Mouse (Mus musculus) cortical plate, adult 2 months (tissue): Measurements from ENCODE around the gene Ninj2.

Experiments
- CTCF ChIP-seq: fragments of 200-500 bp; IDR thresholded peaks from 2 replicates; pipeline ENCODE4 v1.5.1; 2011; ENCODE audit warnings: mild to moderate bottlenecking, control low read depth, low read length; ENCODE audit not compliant: insufficient read depth; ENCODE audit errors: extremely low read depth
- POLR2A ChIP-seq: fragments of 200-500 bp; IDR thresholded peaks from 2 replicates; pipeline ENCODE4 v1.6.1; 2011; ENCODE audit warnings: mild to moderate bottlenecking, low read length, control low read depth; ENCODE audit not compliant: insufficient read depth; ENCODE audit errors: extremely low read depth

DNA sequence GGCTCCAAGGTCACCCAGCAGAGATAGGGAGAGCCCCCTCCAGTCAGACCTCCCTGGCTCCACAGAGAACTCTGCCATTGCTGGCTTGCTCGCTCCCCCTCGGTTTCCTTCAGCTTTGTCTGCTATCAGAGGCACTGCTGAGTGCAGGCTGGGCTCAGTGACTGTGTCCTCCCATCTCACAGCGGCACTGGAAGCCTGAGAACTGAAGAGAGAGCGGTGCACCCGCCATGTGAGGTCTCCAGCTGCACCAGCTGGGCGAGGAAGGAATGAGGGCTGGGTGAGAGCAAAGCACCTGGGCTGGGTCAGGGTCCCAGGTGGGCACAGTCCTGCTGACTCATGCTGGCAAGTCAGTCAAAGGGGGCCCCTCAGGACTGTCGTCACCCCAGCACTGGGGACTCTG lies 92.6 kb downstream of the Ninj2 start:
- TF ChIP-seq CTCF (no peak), POLR2A (no peak)
